Mouse (Mus musculus) CD4-positive naive resting alpha-beta T cell, adult 57 days (primary cell): Measurements from ENCODE around the gene 2510039O18Rik. TPM values are rescaled to one million over a fixed set of nuclear protein-coding genes. Genes with fewer than 3 reads are reported as not detected.

Experiments
- total RNA-seq: library from RNA; stranded (reverse); gene quantifications from one replicate; pipeline ENCODE4 v1.2.4, GENCODE M21; 2023

The 2510039O18Rik gene
- 63.6 TPM for total RNA-seq

GRCm38 (mm10) chr4:147940576-147941044 is at the start of gene 2510039O18Rik:
TSS of gene 2510039O18Rik (plus strand) at chr4:147940895.

DNA sequence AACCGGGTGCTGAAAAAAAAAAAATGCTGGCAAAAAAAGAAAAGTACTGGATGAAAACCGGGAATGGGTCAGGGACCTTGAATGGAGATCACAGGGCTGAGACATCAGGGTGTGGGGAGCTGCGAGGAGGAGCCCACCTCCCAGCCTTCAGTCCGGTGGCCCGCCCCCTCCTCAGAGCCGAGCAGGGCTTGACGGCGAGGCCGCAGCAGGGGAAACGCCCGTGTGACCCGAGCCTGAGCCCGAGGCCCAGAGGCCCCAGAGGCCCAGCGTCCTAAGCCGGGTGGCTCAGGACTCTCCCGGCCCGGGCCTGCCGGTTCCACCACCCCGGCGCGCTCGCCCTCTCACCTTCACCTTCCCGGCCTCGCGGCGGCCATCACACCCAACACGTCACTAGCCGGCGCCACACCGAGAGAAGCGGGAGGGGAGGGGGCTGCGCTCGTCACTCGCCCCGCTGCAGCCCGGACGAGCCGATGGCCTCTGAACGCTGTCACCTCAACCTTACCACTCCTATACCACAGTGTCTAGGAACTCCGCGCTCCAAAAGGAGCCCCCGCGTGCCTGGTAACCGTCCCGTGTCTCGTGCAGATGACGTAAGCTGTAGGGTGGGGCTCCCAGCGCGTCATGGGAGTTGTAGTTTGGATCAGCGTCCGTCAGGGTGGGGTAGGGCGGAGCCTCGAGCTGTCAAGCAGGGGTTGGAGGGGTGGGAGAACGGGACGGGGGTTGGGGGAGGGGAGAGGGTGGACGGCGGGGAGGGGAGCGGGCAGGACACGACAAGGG is 36.2 kb upstream of the 2510039O18Rik start, which contains the start of gene Mfn2:
TSS of gene Mfn2 (minus strand) at position 392 of the 777 bp plus-strand sequence.

GRCm38 (mm10) chr4:147936331-147936954 is 4.3 kb upstream of the 2510039O18Rik start, which contains the start of gene Plod1:
TSS of gene Plod1 (minus strand) at chr4:147936767.

DNA sequence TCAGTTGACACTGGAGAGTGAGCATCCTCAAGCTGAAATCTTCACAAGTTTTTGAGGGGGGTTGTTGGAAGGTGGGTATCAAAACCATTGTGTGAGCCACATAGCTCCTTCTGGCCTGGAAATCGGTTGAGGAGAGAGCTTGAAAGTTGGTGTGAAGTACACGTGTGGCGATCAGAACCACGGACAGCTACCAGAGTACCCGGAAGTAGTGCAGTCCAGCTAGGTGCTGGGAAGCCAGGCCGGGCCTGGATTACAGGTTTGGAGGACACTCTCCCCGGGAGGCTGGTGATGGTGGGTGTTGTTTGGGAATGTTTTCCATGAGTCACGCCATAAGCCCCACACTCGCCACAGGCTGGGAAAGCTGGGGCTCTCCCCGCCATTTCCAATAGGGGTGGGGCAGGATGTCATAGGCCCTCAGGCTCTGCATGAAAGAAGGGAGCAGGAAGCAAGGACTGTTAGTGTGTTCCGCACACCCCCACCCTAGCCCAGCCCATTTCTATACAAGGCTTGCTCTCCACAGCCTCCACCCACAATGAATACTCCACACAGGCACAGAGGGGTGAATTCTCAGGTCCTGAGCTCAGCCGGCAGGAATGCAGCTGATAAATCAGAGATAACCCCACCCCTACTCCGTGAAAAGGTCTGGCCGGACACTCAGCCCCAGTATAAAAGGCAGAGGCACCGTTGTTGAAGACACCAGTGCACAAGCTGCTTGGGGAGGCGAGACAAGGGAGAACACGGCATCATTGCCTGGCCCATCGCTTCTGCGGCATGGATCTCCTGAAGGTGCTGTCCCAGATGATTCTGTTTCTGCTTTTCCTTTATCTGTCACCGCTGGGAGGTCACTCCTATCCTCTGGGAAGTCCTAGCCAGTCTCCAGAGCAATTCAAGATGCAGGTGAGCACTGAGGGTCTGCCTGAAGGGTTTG is 44.8 kb downstream of the 2510039O18Rik start, which contains the start of gene Nppb:
TSS of gene Nppb (plus strand) at position 584 of the 928 bp plus-strand sequence.

Other genes starting within 250 kb of the 2510039O18Rik start
- 0.50 TPM for gene Zfp534, start 238.3 kb upstream of the 2510039O18Rik start, total RNA-seq
- gene Zfp984, start 131.1 kb upstream of the 2510039O18Rik start, total RNA-seq = 9.0 TPM
- gene Zfp933, start 92.5 kb upstream of the 2510039O18Rik start, total RNA-seq = 5.2 TPM
- gene Miip, start 72.1 kb upstream of the 2510039O18Rik start, total RNA-seq = 45.5 TPM
- 16.8 TPM for gene Fv1, start 71.9 kb upstream of the 2510039O18Rik start, total RNA-seq
- 37.0 TPM for gene Mfn2, start 36.2 kb upstream of the 2510039O18Rik start, total RNA-seq
- gene Plod1, start 4.1 kb upstream of the 2510039O18Rik start, total RNA-seq = 9.5 TPM
- not detected for gene Nppb, start 44.9 kb downstream of the 2510039O18Rik start, total RNA-seq
- not detected for gene Nppa, start 59.8 kb downstream of the 2510039O18Rik start, total RNA-seq
- gene Clcn6, start 97.9 kb downstream of the 2510039O18Rik start, total RNA-seq = 37.6 TPM
- gene Mthfr, start 98.2 kb downstream of the 2510039O18Rik start, total RNA-seq = 24.2 TPM
- 18.2 TPM for gene Agtrap, start 147.1 kb downstream of the 2510039O18Rik start, total RNA-seq
- gene Mad2l2, start 189.5 kb downstream of the 2510039O18Rik start, total RNA-seq = 23.5 TPM
- gene Draxin, start 189.8 kb downstream of the 2510039O18Rik start, total RNA-seq = not detected
- 16.6 TPM for gene Fbxo6, start 211.2 kb downstream of the 2510039O18Rik start, total RNA-seq
- gene Fbxo44, start 219.6 kb downstream of the 2510039O18Rik start, total RNA-seq = 4.2 TPM
- gene Fbxo2, start 219.7 kb downstream of the 2510039O18Rik start, total RNA-seq = not detected